Mouse (Mus musculus) forebrain, embryonic 13.5 days (tissue): ENCODE data around the gene Polr3e. TPM values are rescaled to one million over a fixed set of nuclear protein-coding genes. Genes with fewer than 3 reads are reported as not detected.

Experiments
- ATAC-seq: fragments of 200-750 bp; cut with Nextera tagmentation; 2 replicates; pipeline ENCODE4 v1.8.0; 2017
- H3K27ac ChIP-seq: fragments of 300-500 bp; sonication (generic); 2 replicates; pipeline ENCODE4 v1.5.1; 2015; ENCODE audit warnings: inconsistent platforms, mild to moderate bottlenecking, moderate library complexity
- H3K27me3 ChIP-seq: fragments of 300-500 bp; sonication (generic); 2 replicates; pipeline ENCODE4 v1.6.1; 2015; ENCODE audit warnings: mild to moderate bottlenecking, inconsistent platforms
- H3K36me3 ChIP-seq: fragments of 300-500 bp; sonication (generic); 2 replicates; pipeline ENCODE4 v1.6.1; 2015; ENCODE audit warnings: mild to moderate bottlenecking, inconsistent platforms; ENCODE audit not compliant: poor library complexity, severe bottlenecking
- H3K4me1 ChIP-seq: fragments of 300-500 bp; sonication (generic); 2 replicates; pipeline ENCODE4 v1.6.1; 2015; ENCODE audit warnings: inconsistent platforms
- H3K4me2 ChIP-seq: fragments of 300-500 bp; sonication (generic); 2 replicates; pipeline ENCODE4 v1.6.1; 2015; ENCODE audit warnings: inconsistent platforms, mild to moderate bottlenecking, moderate library complexity
- H3K4me3 ChIP-seq: fragments of 300-500 bp; sonication (generic); 2 replicates; pipeline ENCODE4 v1.5.1; 2015; ENCODE audit warnings: mild to moderate bottlenecking, inconsistent platforms
- H3K9ac ChIP-seq: fragments of 300-500 bp; sonication (generic); 2 replicates; pipeline ENCODE4 v1.6.1; 2015; ENCODE audit warnings: mild to moderate bottlenecking, inconsistent platforms
- H3K9me3 ChIP-seq: fragments of 300-500 bp; sonication (generic); replicated peaks from 2 replicates; pipeline ENCODE4 v1.6.1; 2016; ENCODE audit warnings: inconsistent platforms
- WGBS: fragments of 180-500 bp; shearing (Covaris S2); methylation state at CpG from one replicate; pipeline ENCODE4 v1.1.7; 2015; 5-methylcytosine and 5-hydroxymethylcytosine counted together
- polyA plus RNA-seq: library from polyadenylated mRNA; unstranded; fragments of >200 nt; fragmentation: Nextera tagmentation; extraction: Ambion mirVana; gene quantifications from 2 replicates; pipeline ENCODE4 v1.2.1, GENCODE M21; 2015

Gene Polr3e
- polyA plus RNA-seq, 1 experiment from 2014 or later = 27.1 TPM

DNA sequence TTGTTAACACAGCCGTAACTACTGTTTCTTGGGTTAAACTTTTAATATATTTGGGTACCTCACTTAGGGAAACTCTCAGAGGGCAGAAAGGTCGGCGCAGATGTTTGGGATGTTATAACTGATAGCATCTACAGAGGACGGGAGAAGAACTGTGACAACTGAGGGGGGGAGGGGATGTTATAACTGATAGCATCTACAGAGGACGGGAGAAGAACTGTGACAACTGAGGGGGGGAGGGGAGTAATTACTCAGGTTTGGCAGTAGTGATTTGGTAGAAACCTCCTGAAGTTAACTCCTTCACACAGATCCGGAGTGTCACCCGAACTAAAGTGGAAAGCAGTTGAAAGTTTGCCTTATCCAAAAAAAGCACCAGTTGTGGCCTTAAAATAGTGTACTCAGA is 65.4 kb downstream of the Polr3e start:
- peak overlapping the region; percentile 70 for H3K9ac ChIP-seq
- no peak overlapping the region for H3K27ac ChIP-seq

DNA sequence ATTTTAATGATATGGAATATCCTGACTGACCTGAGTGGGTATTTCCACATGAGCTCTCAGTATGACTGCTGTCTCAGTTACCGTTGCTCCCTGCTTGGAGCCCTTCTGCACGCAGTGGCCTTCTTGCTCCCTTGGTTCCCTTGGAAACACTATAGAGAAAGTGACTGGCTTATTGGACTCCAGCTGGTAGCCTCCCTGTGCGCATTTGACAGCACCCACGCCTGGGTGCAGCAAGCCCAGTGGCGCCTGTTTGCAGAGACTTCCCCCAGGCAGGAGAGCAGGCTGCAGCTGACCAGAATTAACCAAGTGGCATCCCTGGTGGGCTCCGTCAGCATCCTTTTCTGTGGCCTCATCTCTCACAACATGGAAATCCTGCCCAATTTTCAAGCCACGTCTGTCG is 73.6 kb downstream of the Polr3e start:
- no peak for ATAC-seq
- no peaks in the 10 kb centered on the region for H3K36me3 ChIP-seq
- no peaks in the 10 kb centered on the region for H3K27me3 ChIP-seq
- 74% methylated on average over 8 of the region's 8 CpGs for WGBS
- no peak overlapping the region for H3K27ac ChIP-seq
- H3K4me1 ChIP-seq = peaks cover 5% of the 10 kb centered on the region; the same call in 1 of the 2 replicates
- H3K4me3 ChIP-seq = no peak overlapping the region
- no peak overlapping the region for H3K4me2 ChIP-seq
- no peak overlapping the region for H3K9ac ChIP-seq
- H3K9me3 ChIP-seq = no peaks in the 10 kb centered on the region

More for the DNA sequence above, 65.4 kb downstream of the Polr3e start:
- no peak for ATAC-seq
- WGBS = 13% methylated on average over 7 of the region's 7 CpGs
- peaks cover 21% of the 10 kb centered on the region for H3K4me1 ChIP-seq
- no peaks in the 10 kb centered on the region for H3K9me3 ChIP-seq
- no peaks in the 10 kb centered on the region for H3K27me3 ChIP-seq
- peak overlapping the region; percentile 79 for H3K4me3 ChIP-seq
- no peaks in the 10 kb centered on the region for H3K36me3 ChIP-seq
- H3K4me2 ChIP-seq = peak overlapping the region; percentile 84

Other genes starting within 250 kb of the Polr3e start
- 0.23 and 0.57 TPM in 2 replicates for gene Pdzd9, start 247.4 kb upstream of the Polr3e start, polyA plus RNA-seq
- 14.1 and 16.5 TPM in 2 replicates for gene Mosmo, start 240.1 kb upstream of the Polr3e start, polyA plus RNA-seq
- 0.84 TPM in 2 replicates for gene Vwa3a, start 178.4 kb upstream of the Polr3e start, polyA plus RNA-seq
- not detected in 2 replicates for gene Gm5737, start 105.4 kb upstream of the Polr3e start, polyA plus RNA-seq
- gene Eef2k, start 74.9 kb upstream of the Polr3e start, polyA plus RNA-seq = 19.2 and 22.0 TPM in 2 replicates
- 11.1 TPM in 2 replicates for gene Cdr2, start 64.6 kb downstream of the Polr3e start, polyA plus RNA-seq
- 0.31 and 0.45 TPM in 2 replicates for gene Mfsd13b, start 64.8 kb downstream of the Polr3e start, polyA plus RNA-seq
- 225 and 230 TPM in 2 replicates for gene Mettl9, start 116.7 kb downstream of the Polr3e start, polyA plus RNA-seq
- 0.63 and 0.96 TPM in 2 replicates for gene Igsf6, start 156.8 kb downstream of the Polr3e start, polyA plus RNA-seq
- 0.05 and 0.31 TPM in 2 replicates for gene Otoa, start 163.9 kb downstream of the Polr3e start, polyA plus RNA-seq